Mouse (Mus musculus) forebrain, embryonic 16.5 days (tissue): ENCODE results near the gene Cfap97d2. TPM values are rescaled to one million over a fixed set of nuclear protein-coding genes. Genes with fewer than 3 reads are reported as not detected.

Source experiments
- ATAC-seq: fragments of 200-750 bp; cut with Nextera tagmentation; 2 replicates; pipeline ENCODE4 v1.8.0; 2017; ENCODE audit warnings: mild to moderate bottlenecking, moderate library complexity
- H3K27ac ChIP-seq: fragments of 300-500 bp; sonication (generic); 2 replicates; pipeline ENCODE4 v1.5.1; 2014; ENCODE audit warnings: low read length, control low read depth
- H3K27me3 ChIP-seq: fragments of 300-500 bp; sonication (generic); replicated peaks from 2 replicates; pipeline ENCODE4 v1.6.1; 2014; ENCODE audit warnings: low read length; ENCODE audit not compliant: control insufficient read depth, insufficient read depth
- H3K36me3 ChIP-seq: fragments of 300-500 bp; sonication (generic); 2 replicates; pipeline ENCODE4 v1.6.1; 2014; ENCODE audit not compliant: control insufficient read depth, insufficient read depth
- H3K4me1 ChIP-seq: fragments of 300-500 bp; sonication (generic); replicated peaks from 2 replicates; pipeline ENCODE4 v1.6.1; 2014; ENCODE audit warnings: low read length; ENCODE audit not compliant: control insufficient read depth, insufficient read depth
- H3K4me2 ChIP-seq: fragments of 300-500 bp; sonication (generic); 2 replicates; pipeline ENCODE4 v1.6.1; 2014; ENCODE audit warnings: mild to moderate bottlenecking, low read length, control low read depth
- H3K4me3 ChIP-seq: fragments of 300-500 bp; sonication (generic); replicated peaks from 2 replicates; pipeline ENCODE4 v1.5.1; 2014; ENCODE audit warnings: mild to moderate bottlenecking, low read length, control low read depth
- H3K9ac ChIP-seq: fragments of 300-500 bp; sonication (generic); replicated peaks from 2 replicates; pipeline ENCODE4 v1.6.1; 2014; ENCODE audit warnings: low read depth, low read length, control low read depth
- H3K9me3 ChIP-seq: fragments of 300-500 bp; sonication (generic); 2 replicates; pipeline ENCODE4 v1.6.1; 2016; ENCODE audit warnings: low read length; ENCODE audit not compliant: control insufficient read depth
- WGBS: fragments of 180-500 bp; shearing (Covaris S2); extraction: QIAGEN DNeasy Blood & Tissue Kit; methylation state at CpG from one replicate; pipeline ENCODE4 v1.1.7; 2014; 5-methylcytosine and 5-hydroxymethylcytosine counted together
- polyA plus RNA-seq: library from polyadenylated mRNA; unstranded; fragments of >200 nt; fragmentation: Nextera tagmentation; extraction: Ambion mirVana; gene quantifications from 2 replicates; pipeline ENCODE4 v1.2.1, GENCODE M21; 2015

Cfap97d2 gene
- polyA plus RNA-seq, result 0.81 and 1.3 TPM in 2 replicates

DNA sequence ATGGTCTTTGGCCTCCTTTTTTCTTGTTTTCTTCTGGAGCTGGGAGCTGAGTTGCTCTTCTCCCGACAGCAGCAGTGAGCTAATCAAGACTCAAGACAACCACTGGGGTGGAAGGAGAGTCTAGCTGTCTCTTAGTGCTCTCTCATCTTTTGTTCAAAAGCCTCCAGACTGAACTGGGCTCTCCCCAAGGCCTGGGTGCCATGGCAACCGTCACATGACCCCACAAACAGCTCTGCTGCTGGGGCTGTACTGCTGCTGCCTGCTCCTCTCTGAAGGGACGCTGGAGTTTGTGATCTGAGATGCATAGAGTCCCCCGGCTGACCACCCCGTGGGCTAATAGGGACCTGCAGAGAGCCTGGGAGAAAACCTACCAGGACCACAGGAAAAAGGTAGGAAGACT, at the start of gene Cfap97d2:
Cfap97d2 (plus strand) TSS at position 222 of the 400 bp plus-strand sequence.
- Histone ChIP-seq H3K27me3 (no peaks in the 10 kb centered on the region), H3K9ac (peak within 1 kb of the TSS; percentile 20; the same call in 1 of the 2 replicates), H3K36me3 (no peaks in the 10 kb centered on the region), H3K9me3 (no peaks in the 10 kb centered on the region), H3K4me2 (peak within 1 kb of the TSS; percentile 41), H3K27ac (peak within 1 kb of the TSS; percentile 81), H3K4me3 (peak within 1 kb of the TSS; percentile 10; the same call in 1 of the 2 replicates), H3K4me1 (peaks cover 8% of the 10 kb centered on the region)
- 0% methylated on average over 5 of the region's 5 CpGs for WGBS
- ATAC-seq, result peak; percentile 100

DNA sequence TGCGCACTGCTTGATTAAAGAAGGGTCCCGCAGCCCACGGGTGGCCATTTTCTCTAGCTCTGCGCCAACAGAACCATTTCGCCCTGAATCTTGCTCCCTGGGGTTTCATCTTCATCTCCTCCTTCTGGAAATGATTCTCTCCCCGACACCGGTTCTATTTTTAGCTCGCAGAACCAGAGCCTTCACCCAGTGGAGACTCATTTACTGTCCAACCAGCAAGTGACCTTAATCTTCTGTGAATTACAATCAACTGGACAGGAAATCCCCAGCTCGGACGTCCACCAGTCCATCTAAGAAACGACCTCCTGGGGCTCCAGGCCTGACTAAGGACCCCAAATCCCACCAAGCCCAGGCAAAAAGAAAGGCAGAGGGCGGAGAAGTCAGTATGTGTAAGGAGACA, 48.2 kb upstream of the Cfap97d2 start:
- Histone ChIP-seq H3K4me2 (no peak overlapping the region), H3K9me3 (no peaks in the 10 kb centered on the region), H3K27ac (no peak overlapping the region), H3K4me1 (no peaks in the 10 kb centered on the region), H3K9ac (no peak overlapping the region), H3K27me3 (no peaks in the 10 kb centered on the region), H3K4me3 (no peak overlapping the region), H3K36me3 (no peaks in the 10 kb centered on the region)
- ATAC-seq, result no peak
- 82% methylated on average over 12 of the region's 12 CpGs for WGBS

DNA sequence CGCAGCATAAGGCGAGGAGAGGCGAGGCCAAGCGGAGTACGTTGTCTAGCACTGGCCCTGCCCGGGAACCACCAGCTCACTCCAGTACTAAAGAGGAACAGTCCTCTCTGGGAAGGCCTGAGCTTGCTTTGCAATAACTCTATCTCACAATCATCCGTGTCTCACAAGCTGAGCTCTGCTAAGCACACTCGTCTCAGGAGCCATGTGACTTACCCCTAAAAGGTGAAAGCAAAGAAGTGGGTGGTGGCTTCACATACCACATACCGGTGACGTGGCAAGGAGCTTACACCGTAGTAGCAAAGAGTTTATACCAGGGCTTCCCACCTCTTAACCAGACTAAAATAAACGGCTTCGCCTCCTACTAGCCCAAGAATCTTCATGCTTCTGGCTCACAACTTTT, 45.4 kb upstream of the Cfap97d2 start:
- Histone ChIP-seq H3K4me3 (no peak overlapping the region), H3K36me3 (no peaks in the 10 kb centered on the region), H3K4me1 (no peaks in the 10 kb centered on the region), H3K4me2 (no peak overlapping the region), H3K9ac (no peak overlapping the region), H3K27ac (no peak overlapping the region), H3K27me3 (no peaks in the 10 kb centered on the region), H3K9me3 (no peaks in the 10 kb centered on the region)
- no peak for ATAC-seq
- 92% methylated on average over 13 of the region's 13 CpGs for WGBS

DNA sequence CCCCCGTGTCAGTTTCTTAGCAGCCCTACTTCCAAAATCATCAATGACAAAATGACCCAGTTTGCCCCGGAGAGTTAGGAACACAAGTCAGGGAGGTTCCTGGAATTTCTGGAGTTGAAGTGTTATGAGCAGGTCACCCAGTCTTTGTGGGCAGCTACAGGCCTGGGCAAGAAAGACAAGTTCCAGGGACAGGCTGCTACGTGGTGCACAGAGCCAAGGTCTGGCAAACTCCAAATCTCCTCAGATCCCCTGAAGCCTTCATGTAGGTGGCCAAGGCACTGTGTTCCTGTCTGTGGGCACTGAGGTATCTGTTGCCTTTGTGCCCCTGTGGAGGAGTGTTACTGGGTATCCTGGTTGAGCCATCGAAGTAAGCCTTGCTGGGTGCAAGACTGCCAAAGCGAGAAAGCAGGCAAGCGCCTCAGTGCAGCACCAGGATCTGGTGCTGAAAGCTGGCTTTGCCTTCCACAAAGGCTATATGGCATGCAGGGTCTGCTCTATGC, 40.9 kb upstream of the Cfap97d2 start:
- no peak for ATAC-seq
- H3K4me1 ChIP-seq, result no peaks in the 10 kb centered on the region
- no peak overlapping the region for H3K4me3 ChIP-seq
- 91% methylated on average over 6 of the region's 6 CpGs for WGBS
- H3K9ac ChIP-seq, result no peak overlapping the region
- no peaks in the 10 kb centered on the region for H3K27me3 ChIP-seq
- H3K27ac ChIP-seq, result no peak overlapping the region
- no peaks in the 10 kb centered on the region for H3K36me3 ChIP-seq
- H3K9me3 ChIP-seq, result no peaks in the 10 kb centered on the region
- H3K4me2 ChIP-seq, result no peak overlapping the region

DNA sequence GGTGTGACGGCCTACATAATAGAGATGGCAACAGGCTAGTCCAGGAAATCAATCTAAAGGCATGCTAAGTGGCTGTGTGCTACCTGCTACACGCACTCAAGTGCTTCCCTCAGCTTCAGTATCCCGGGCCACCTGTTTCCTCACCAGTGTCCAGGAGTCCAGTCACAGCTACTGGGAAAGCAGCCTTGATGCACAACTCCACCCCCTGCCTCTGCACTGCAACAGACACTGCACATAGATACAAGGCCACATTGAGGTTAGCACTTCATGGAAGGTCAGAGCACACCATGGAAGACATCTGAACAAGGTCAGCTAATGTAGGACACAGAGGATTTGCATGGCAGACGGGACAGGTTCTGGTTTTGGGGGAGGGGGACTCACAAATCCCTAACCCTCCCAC, 40.2 kb upstream of the Cfap97d2 start:
- H3K4me1 ChIP-seq, result no peaks in the 10 kb centered on the region
- no peaks in the 10 kb centered on the region for H3K36me3 ChIP-seq
- H3K4me2 ChIP-seq, result no peak overlapping the region
- no peak for ATAC-seq
- no peak overlapping the region for H3K27ac ChIP-seq
- H3K27me3 ChIP-seq, result no peaks in the 10 kb centered on the region
- H3K4me3 ChIP-seq, result no peak overlapping the region
- no peaks in the 10 kb centered on the region for H3K9me3 ChIP-seq
- 84% methylated on average over 4 of the region's 4 CpGs for WGBS
- H3K9ac ChIP-seq, result no peak overlapping the region

DNA sequence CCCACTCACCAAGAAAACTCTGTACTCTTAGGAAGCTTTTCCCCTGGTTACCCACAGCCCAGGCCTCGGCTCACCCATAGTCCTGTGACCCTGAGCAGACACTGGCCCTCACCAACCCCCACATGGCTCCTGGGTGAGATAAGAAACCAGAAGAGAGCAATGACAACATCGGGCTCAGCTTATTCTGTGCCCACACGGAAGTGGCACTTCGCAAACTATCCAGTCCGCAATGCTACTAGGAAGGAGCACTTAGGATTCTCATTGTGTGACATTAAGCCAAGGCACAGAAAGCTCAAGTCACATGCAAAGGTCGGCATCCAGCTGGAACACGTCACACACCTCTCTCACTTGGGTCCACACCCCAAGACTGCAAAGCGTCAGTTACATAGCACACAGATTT, 39.7 kb upstream of the Cfap97d2 start:
- Histone ChIP-seq H3K27ac (no peak overlapping the region), H3K4me1 (no peaks in the 10 kb centered on the region), H3K4me3 (no peak overlapping the region), H3K9me3 (no peaks in the 10 kb centered on the region), H3K4me2 (no peak overlapping the region), H3K36me3 (no peaks in the 10 kb centered on the region), H3K27me3 (no peaks in the 10 kb centered on the region), H3K9ac (no peak overlapping the region)
- ATAC-seq, result no peak
- 92% methylated on average over 8 of the region's 8 CpGs for WGBS

DNA sequence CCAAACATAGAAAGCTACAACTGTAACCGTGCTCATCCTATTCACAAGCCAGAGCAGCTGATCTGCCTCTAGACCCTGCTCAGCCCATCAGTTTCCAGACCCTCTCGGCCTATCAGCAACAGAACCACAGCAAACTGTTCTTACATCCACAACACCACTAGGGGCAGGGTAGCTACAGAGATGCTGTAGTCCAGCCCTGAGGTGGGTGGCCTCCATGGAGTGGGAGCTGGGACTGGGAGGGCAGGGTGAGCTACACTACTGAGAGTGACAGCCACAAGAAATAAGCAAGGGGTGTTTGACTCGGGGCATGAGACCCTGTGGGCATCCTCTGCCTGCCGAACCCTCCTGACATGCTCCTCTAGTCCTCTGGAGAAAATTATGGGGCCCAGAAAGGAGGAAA, 37.8 kb upstream of the Cfap97d2 start:
- no peak overlapping the region for H3K4me3 ChIP-seq
- WGBS, result 74% methylated on average over 4 of the region's 4 CpGs
- H3K27me3 ChIP-seq, result no peaks in the 10 kb centered on the region
- H3K4me2 ChIP-seq, result no peak overlapping the region
- no peaks in the 10 kb centered on the region for H3K4me1 ChIP-seq
- H3K9me3 ChIP-seq, result no peaks in the 10 kb centered on the region
- ATAC-seq, result no peak
- no peaks in the 10 kb centered on the region for H3K36me3 ChIP-seq
- no peak overlapping the region for H3K9ac ChIP-seq
- H3K27ac ChIP-seq, result no peak overlapping the region

DNA sequence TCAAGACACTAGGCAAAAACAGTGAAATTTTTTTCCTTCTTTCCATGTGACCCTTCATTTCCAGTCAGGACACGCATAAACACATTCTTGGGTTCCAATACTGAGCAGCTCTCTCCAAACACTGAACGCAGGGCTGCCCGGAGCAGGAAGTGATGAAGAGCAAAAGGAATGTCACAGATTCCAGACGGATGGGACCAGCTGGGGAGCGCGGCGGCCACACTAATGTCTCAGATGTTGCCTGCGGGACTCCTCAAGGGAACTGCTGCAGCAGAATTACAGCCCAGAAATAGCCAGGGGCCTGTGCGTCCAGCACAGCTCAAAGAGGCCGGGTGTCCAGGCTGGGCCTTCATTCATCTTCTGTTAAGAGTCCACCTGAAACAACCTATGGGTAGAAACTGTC, 37.3 kb upstream of the Cfap97d2 start:
- Histone ChIP-seq H3K9ac (no peak overlapping the region), H3K27ac (no peak overlapping the region), H3K4me2 (no peak overlapping the region), H3K36me3 (no peaks in the 10 kb centered on the region), H3K4me3 (no peak overlapping the region), H3K27me3 (no peaks in the 10 kb centered on the region), H3K9me3 (no peaks in the 10 kb centered on the region), H3K4me1 (no peaks in the 10 kb centered on the region)
- ATAC-seq, result no peak
- 87% methylated on average over 10 of the region's 10 CpGs for WGBS

DNA sequence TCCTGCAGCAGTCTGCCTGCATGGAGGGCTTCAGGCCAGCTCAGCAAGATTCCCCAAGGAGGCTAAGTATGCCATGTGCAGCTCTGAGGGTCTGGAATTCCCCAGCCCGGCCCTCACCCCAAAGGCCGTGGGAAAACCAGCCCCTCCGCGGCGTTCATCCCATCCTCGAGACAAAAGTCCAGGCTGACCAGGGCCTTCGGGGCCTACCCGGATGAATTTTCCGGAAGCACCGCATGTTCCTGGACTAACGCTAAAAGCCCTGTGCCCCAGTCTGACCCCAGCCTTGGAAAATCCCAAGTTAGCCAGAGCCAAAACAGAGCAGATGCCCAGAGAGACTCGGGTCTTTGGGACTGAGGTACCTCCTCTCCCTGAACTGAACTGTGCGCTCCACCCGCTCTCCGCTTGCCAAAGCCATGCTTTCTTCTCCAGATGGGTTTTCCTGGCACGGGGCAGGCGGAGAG, 35.6 kb upstream of the Cfap97d2 start:
- Histone ChIP-seq H3K4me3 (no peak overlapping the region), H3K9ac (no peak overlapping the region), H3K9me3 (no peaks in the 10 kb centered on the region), H3K27ac (no peak overlapping the region), H3K27me3 (no peaks in the 10 kb centered on the region), H3K4me2 (no peak overlapping the region), H3K4me1 (0 out of 2 replicates have a peak, but pooled peaks cover 4% of the 10 kb centered on the region), H3K36me3 (no peaks in the 10 kb centered on the region)
- no peak for ATAC-seq
- WGBS, result 82% methylated on average over 17 of the region's 17 CpGs
